Mouse (Mus musculus): Measurements from ENCODE around the gene Rnf126. TPM values are rescaled to one million over a fixed set of nuclear protein-coding genes. Genes with fewer than 3 reads are reported as not detected.

The Rnf126 gene
- polyA plus RNA-seq, 1 experiment from 2014 or later, result 62.5 TPM

DNA sequence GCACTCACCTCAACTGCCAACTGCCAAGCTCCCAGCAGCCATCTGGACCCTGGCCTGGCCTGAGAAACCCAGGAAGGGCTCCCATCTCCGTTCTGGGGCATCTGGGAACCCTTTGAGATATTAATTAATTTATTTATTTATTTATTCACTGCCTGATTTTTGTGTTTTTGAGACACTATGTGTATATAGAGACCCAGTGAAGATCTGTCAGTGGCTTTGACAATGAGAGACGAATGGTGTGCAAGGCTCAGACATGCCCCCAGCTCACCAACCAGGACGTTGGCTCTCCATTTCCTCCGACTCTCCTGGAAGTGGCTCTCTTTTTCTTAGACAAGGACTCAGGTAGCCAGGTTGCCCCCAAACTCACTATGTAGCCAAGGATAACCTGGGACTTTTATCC is 24.1 kb upstream of the Rnf126 start, which contains the start of gene Prss57:
TSS of gene Prss57 (minus strand) at position 101 of the 400 bp plus-strand sequence.
- Histone ChIP-seq H3K9me3 (ENCODE audit: control insufficient read depth, low read length) (no peaks in the 10 kb centered on the region), H3K27me3 (ENCODE audit: control insufficient read depth, insufficient read depth, low read length) (no peaks in the 10 kb centered on the region), H3K27ac (replicated peaks in 1 of 2; ENCODE audit: control insufficient read depth in 1 of 2, insufficient read depth in 1 of 2, low read depth in 2 of 2, low read length in 2 of 2) (no peak within 1 kb of the TSS), H3K4me3 (ENCODE audit: control insufficient read depth in 1 of 2, insufficient read depth in 1 of 2, low read depth in 1 of 2, low read length in 2 of 2) (no peak within 1 kb of the TSS), H3K4me1 (ENCODE audit: control insufficient read depth in 2 of 2, insufficient read depth in 2 of 2, low read length in 2 of 2) (peaks cover 6 to 8% of the 10 kb centered on the region in 2 experiments; a peak in 1 of 4 replicates), H3K4me2 (ENCODE audit: low read length) (no peak within 1 kb of the TSS), H3K36me3 (ENCODE audit: control insufficient read depth, insufficient read depth, low read length) (no peaks in the 10 kb centered on the region), H3K9ac (ENCODE audit: low read length) (no peak within 1 kb of the TSS)
- 85% methylated on average over 4 of the region's 4 CpGs for whole genome bisulfite sequencing
- no peak for ATAC-seq (ENCODE audit: insufficient number of reproducible peaks, insufficient read depth, low FRiP score, low read depth)

DNA sequence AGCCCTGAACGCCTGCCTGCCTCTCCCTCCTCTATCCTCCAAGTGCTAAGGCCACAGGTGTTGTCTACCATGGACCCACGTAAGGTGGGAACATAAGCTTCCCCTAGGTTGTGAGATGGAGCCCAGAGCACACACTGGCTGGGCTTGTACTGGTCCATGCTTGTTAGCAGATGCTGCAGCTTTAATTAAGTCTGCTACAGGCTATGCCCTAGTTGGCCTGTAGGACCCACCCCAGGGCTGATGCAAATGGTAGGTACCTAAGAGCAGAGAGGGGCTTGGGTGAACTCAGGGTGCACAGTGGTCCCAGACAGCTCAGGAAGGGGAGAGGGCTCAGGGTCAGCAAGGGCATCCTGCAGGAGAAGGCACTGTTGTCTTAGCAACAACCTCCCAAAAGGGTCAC is 22.8 kb upstream of the Rnf126 start:
- Histone ChIP-seq H3K27ac (replicated peaks in 1 of 2; ENCODE audit: control insufficient read depth in 1 of 2, insufficient read depth in 1 of 2, low read depth in 2 of 2, low read length in 2 of 2) (no peak overlapping the region), H3K9ac (ENCODE audit: low read length) (no peak overlapping the region), H3K27me3 (ENCODE audit: control insufficient read depth, insufficient read depth, low read length) (no peaks in the 10 kb centered on the region), H3K4me2 (ENCODE audit: low read length) (no peak overlapping the region), H3K36me3 (ENCODE audit: control insufficient read depth, insufficient read depth, low read length) (no peaks in the 10 kb centered on the region), H3K9me3 (ENCODE audit: control insufficient read depth, low read length) (no peaks in the 10 kb centered on the region), H3K4me1 (ENCODE audit: control insufficient read depth in 2 of 2, insufficient read depth in 2 of 2, low read length in 2 of 2) (peaks cover 3 to 7% of the 10 kb centered on the region in 2 experiments; a peak in 1 of 4 replicates), H3K4me3 (ENCODE audit: control insufficient read depth in 1 of 2, insufficient read depth in 1 of 2, low read depth in 1 of 2, low read length in 2 of 2) (no peak overlapping the region)
- 58% methylated on average over 2 of the region's 2 CpGs for WGBS
- ATAC-seq (ENCODE audit: insufficient number of reproducible peaks, insufficient read depth, low FRiP score, low read depth), result no peak

DNA sequence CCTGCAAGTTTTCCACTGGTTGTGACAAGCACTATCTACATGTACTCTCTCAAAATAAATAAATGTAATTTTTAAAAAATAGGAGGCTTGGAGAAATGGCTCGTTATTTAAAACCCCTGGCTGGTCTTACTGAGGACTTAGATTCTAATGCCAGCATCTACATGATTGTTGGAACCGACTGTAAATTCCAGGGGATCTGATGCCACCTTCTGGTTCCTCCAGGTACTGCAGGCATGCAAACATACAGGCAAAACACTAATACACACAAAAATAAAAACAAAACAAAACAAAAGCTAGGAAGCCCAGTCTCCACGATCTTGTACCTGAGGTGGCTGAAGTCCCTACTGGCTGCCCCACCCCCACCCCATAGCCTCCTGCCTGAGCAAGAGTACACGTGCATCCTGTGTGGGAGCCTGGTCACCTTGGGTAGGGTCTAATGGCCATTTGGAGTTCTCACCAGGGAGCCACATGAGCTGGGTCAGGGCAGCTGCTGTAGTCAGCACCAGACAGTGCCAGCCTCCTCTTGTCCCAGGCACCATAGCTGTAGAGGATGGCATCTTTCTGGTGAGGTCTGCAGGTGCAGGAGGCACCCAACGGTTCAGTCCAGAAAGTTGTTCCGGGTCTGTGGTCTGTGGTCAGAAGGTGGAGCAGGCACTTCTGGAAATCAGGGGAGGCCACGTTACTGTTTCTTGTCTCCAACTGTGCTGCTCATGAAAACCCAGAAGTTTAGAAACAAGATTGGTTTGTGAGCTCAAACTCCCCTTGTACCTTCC is 21.8 kb upstream of the Rnf126 start:
- Histone ChIP-seq H3K4me2 (ENCODE audit: low read length) (no peak overlapping the region), H3K4me3 (ENCODE audit: control insufficient read depth in 1 of 2, insufficient read depth in 1 of 2, low read depth in 1 of 2, low read length in 2 of 2) (no peak overlapping the region), H3K9me3 (ENCODE audit: control insufficient read depth, low read length) (no peaks in the 10 kb centered on the region), H3K27me3 (ENCODE audit: control insufficient read depth, insufficient read depth, low read length) (peaks cover 4% of the 10 kb centered on the region; the same call in 1 of the 2 replicates), H3K27ac (replicated peaks in 1 of 2; ENCODE audit: control insufficient read depth in 1 of 2, insufficient read depth in 1 of 2, low read depth in 2 of 2, low read length in 2 of 2) (no peak overlapping the region), H3K36me3 (ENCODE audit: control insufficient read depth, insufficient read depth, low read length) (no peaks in the 10 kb centered on the region), H3K9ac (ENCODE audit: low read length) (no peak overlapping the region), H3K4me1 (ENCODE audit: control insufficient read depth in 2 of 2, insufficient read depth in 2 of 2, low read length in 2 of 2) (no peaks in the 10 kb centered on the region)
- no peak for ATAC-seq (ENCODE audit: insufficient number of reproducible peaks, insufficient read depth, low FRiP score, low read depth)
- 34% methylated on average over 7 of the region's 7 CpGs for WGBS

DNA sequence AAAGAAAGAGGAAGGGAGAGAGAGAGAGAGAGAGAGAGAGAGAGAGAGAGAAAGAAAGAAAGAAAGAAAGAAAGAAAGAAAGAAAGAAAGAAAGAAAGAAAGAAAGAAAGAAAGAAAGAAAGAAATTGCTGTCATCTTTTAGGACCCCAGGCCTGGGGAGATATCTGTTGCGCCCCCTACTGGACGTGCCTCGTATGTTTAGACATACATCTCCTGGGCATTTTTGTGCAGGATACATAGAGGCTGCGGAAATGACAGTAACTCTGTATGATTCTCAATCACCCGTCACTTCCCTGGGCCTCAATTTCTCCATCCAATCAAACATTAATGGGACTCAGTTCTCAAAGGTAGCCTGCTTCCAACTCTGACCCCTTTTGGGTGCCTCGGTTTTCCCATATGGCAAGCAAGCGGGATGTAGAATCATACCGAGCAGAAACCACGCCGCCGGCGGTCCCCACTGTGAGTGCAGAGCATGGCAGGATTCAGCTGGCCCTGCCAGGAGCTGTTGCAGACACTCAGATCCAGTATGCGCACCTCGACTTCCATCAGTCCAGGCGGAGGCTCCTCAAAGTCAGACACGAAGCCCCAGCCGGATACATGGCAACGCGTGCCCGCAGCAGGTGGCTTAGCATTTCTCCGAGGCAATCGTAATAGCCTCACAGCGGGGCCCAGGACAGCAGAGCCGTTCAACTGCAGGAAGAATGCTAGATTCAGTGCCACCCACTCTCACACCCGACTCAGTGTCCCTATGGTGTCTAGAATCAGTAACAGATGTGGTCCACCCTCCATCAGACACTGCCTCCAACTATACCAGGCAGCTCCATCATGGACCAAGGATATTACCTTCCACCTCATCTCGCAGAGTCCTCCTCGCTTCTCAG is 17.4 kb upstream of the Rnf126 start:
- no peak for ATAC-seq (ENCODE audit: insufficient number of reproducible peaks, insufficient read depth, low FRiP score, low read depth)
- Histone ChIP-seq H3K27me3 (ENCODE audit: control insufficient read depth, insufficient read depth, low read length) (peaks cover 16% of the 10 kb centered on the region), H3K9ac (ENCODE audit: low read length) (no peak overlapping the region), H3K4me2 (ENCODE audit: low read length) (no peak overlapping the region), H3K36me3 (ENCODE audit: control insufficient read depth, insufficient read depth, low read length) (no peaks in the 10 kb centered on the region), H3K9me3 (ENCODE audit: control insufficient read depth, low read length) (no peaks in the 10 kb centered on the region), H3K27ac (replicated peaks in 1 of 2; ENCODE audit: control insufficient read depth in 1 of 2, insufficient read depth in 1 of 2, low read depth in 2 of 2, low read length in 2 of 2) (no peak overlapping the region), H3K4me1 (ENCODE audit: control insufficient read depth in 2 of 2, insufficient read depth in 2 of 2, low read length in 2 of 2) (peaks cover 13% of the 10 kb centered on the region in 2 experiments), H3K4me3 (ENCODE audit: control insufficient read depth in 1 of 2, insufficient read depth in 1 of 2, low read depth in 1 of 2, low read length in 2 of 2) (no peak overlapping the region)
- WGBS, result 43% methylated on average over 27 of the region's 27 CpGs

DNA sequence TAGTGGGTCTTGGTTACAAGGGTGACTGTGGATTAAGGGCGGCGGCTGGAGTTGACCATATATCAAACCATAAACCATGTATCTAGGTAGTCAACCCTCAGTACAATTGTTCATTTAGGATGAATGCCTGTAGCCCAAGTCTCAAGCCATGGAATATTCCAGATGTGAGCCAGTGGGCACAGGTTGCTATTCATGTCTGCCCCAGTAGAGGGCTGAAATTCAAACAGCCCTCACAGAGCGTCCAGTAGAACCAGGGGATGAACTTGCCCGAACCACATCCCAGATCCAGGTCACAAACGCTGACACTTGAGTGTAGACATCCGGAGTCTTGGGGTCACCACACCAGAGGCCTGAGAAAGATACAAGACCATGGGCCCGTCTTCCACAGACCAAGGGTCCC is 16.3 kb upstream of the Rnf126 start:
- Histone ChIP-seq H3K9me3 (ENCODE audit: control insufficient read depth, low read length) (no peaks in the 10 kb centered on the region), H3K9ac (ENCODE audit: low read length) (no peak overlapping the region), H3K36me3 (ENCODE audit: control insufficient read depth, insufficient read depth, low read length) (no peaks in the 10 kb centered on the region), H3K4me1 (ENCODE audit: control insufficient read depth in 2 of 2, insufficient read depth in 2 of 2, low read length in 2 of 2) (peaks cover 14 to 21% of the 10 kb centered on the region in 2 experiments), H3K4me3 (ENCODE audit: control insufficient read depth in 1 of 2, insufficient read depth in 1 of 2, low read depth in 1 of 2, low read length in 2 of 2) (no peak overlapping the region), H3K4me2 (ENCODE audit: low read length) (no peak overlapping the region), H3K27me3 (ENCODE audit: control insufficient read depth, insufficient read depth, low read length) (peaks cover 16% of the 10 kb centered on the region), H3K27ac (replicated peaks in 1 of 2; ENCODE audit: control insufficient read depth in 1 of 2, insufficient read depth in 1 of 2, low read depth in 2 of 2, low read length in 2 of 2) (no peak overlapping the region)
- 58% methylated on average over 7 of the region's 7 CpGs for WGBS
- ATAC-seq (ENCODE audit: insufficient number of reproducible peaks, insufficient read depth, low FRiP score, low read depth), result no peak

DNA sequence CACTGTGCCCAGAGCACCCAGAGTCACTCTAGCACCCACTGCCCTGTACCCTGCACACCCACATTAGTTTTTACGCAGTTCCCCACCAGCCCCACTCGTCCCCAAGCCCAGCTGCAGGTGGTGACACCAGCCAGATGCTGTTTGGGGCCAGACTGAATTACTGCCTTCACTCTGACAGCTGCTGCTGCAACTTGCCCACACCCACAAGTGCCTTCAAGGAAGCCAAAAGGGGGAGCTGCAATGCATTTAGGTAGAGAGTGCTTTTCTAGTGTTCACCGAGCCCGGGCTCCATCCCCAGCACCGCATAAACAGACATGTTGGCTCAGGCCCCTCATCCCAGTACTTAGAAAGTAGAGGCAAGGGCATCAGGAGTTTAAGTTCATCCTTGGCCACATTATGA is 15.2 kb upstream of the Rnf126 start:
- H3K4me2 ChIP-seq (ENCODE audit: low read length), result no peak overlapping the region
- no peak overlapping the region for H3K27ac ChIP-seq (replicated peaks in 1 of 2; ENCODE audit: control insufficient read depth in 1 of 2, insufficient read depth in 1 of 2, low read depth in 2 of 2, low read length in 2 of 2)
- WGBS, result 69% methylated on average over 5 of the region's 5 CpGs
- H3K27me3 ChIP-seq (ENCODE audit: control insufficient read depth, insufficient read depth, low read length), result peaks cover 16% of the 10 kb centered on the region
- no peak for ATAC-seq (ENCODE audit: insufficient number of reproducible peaks, insufficient read depth, low FRiP score, low read depth)
- no peak overlapping the region for H3K9ac ChIP-seq (ENCODE audit: low read length)
- peaks cover 21 to 32% of the 10 kb centered on the region in 2 experiments for H3K4me1 ChIP-seq (ENCODE audit: control insufficient read depth in 2 of 2, insufficient read depth in 2 of 2, low read length in 2 of 2)
- no peaks in the 10 kb centered on the region for H3K36me3 ChIP-seq (ENCODE audit: control insufficient read depth, insufficient read depth, low read length)
- H3K9me3 ChIP-seq (ENCODE audit: control insufficient read depth, low read length), result no peaks in the 10 kb centered on the region
- no peak overlapping the region for H3K4me3 ChIP-seq (ENCODE audit: control insufficient read depth in 1 of 2, insufficient read depth in 1 of 2, low read depth in 1 of 2, low read length in 2 of 2)

DNA sequence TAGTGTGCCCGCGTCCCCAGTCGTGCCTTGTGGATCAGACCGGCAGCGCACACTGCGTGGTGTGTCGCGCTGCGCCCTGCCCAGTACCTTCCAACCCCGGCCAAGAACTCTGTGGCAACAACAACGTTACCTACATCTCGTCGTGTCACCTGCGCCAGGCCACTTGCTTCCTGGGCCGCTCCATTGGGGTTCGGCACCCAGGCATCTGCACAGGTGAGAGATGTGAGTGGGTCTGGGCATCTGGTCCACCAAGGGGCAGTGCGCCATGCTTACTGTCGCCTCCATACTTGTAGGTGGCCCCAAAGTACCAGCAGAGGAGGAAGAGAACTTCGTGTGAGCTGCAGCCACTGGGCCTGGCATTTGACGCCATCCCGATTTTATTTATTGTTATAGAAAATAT is 14.4 kb upstream of the Rnf126 start:
- peaks cover 16% of the 10 kb centered on the region for H3K27me3 ChIP-seq (ENCODE audit: control insufficient read depth, insufficient read depth, low read length)
- H3K4me2 ChIP-seq (ENCODE audit: low read length), result peak overlapping the region; percentile 83
- 39% methylated on average over 21 of the region's 21 CpGs for WGBS
- H3K36me3 ChIP-seq (ENCODE audit: control insufficient read depth, insufficient read depth, low read length), result no peaks in the 10 kb centered on the region
- H3K9me3 ChIP-seq (ENCODE audit: control insufficient read depth, low read length), result no peaks in the 10 kb centered on the region
- ATAC-seq (ENCODE audit: insufficient number of reproducible peaks, insufficient read depth, low FRiP score, low read depth), result no peak
- H3K27ac ChIP-seq (replicated peaks in 1 of 2; ENCODE audit: control insufficient read depth in 1 of 2, insufficient read depth in 1 of 2, low read depth in 2 of 2, low read length in 2 of 2), result no peak overlapping the region
- peaks cover 21 to 33% of the 10 kb centered on the region in 2 experiments for H3K4me1 ChIP-seq (ENCODE audit: control insufficient read depth in 2 of 2, insufficient read depth in 2 of 2, low read length in 2 of 2)
- H3K4me3 ChIP-seq (ENCODE audit: control insufficient read depth in 1 of 2, insufficient read depth in 1 of 2, low read depth in 1 of 2, low read length in 2 of 2), result peak overlapping the region in 1 of 2 experiments; percentile 37; a peak in 1 of 4 replicates
- no peak overlapping the region for H3K9ac ChIP-seq (ENCODE audit: low read length)

All from heart, embryonic 14.5 days (tissue).